Mouse (Mus musculus): ENCODE data around the gene Akap4. TPM values are rescaled to one million over a fixed set of nuclear protein-coding genes. Genes with fewer than 3 reads are reported as not detected.
A peak's percentile ranks its signal among the peaks of the same experiment; 100 is the strongest.

Gene Akap4
- total RNA-seq (2012; rRNA removed) = not detected in 2 replicates

DNA sequence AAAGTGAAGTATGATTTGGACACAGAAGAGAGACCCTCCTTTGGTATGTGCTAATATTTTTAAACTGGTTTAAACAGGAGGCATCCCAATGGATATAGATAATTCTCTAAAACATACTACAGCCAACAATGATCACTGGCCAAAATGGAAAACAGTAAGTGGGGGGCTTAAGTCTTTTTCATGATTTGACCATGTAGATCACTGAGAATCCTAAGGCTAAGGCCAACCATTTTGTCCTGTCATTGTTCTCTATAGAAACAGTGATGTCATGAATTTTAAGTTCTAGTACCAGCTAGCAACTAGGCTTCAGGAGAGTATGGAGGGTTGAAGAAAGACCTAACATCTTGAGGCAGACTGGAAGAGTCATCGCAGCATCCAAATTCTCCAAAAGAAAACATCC lies at the start of gene Akap4:
Gene Akap4, plus strand, starts transcription at position 301 of the 400 bp plus-strand sequence.
- in situ Hi-C loops (cut with MboI; ENCODE audit: low sequenced_read_pairs in 2 of 2, unreplicated experiment in 2 of 2) = no loop called here
- Histone ChIP-seq H3K4me3 (ENCODE audit: insufficient read depth in 1 of 2, low read depth in 1 of 2, low read length in 2 of 2, poor library complexity in 1 of 2, severe bottlenecking in 1 of 2) (no peak within 1 kb of the TSS), H3K9me3 (ENCODE audit: control insufficient read depth, insufficient read depth, low read depth, low read length) (no peaks in the 10 kb centered on the region), H3K36me3 (ENCODE audit: control insufficient read depth, insufficient read depth, low read length, poor library complexity, severe bottlenecking) (no peaks in the 10 kb centered on the region), H3K27ac (ENCODE audit: insufficient read depth, low read depth, low read length, poor library complexity, severe bottlenecking) (no peak within 1 kb of the TSS), H3K9ac (ENCODE audit: insufficient read depth, low read depth, low read length, poor library complexity, severe bottlenecking) (no peak within 1 kb of the TSS), H3K4me1 (ENCODE audit: control insufficient read depth in 2 of 2, insufficient read depth in 2 of 2, low read length in 2 of 2, poor library complexity in 1 of 2) (no peaks in the 10 kb centered on the region)
- no peak for TF ChIP-seq MAFK (IDR thresholded peaks at IDR 0.05; ENCODE audit: insufficient read depth, low read depth, low read length)
- TF ChIP-seq HCFC1 (IDR thresholded peaks at IDR 0.05; ENCODE audit: borderline replicate concordance, insufficient read depth, low read length) = no peak
- no peak for TF ChIP-seq CHD2 (IDR thresholded peaks at IDR 0.05; ENCODE audit: low read depth, low read length)
- TF ChIP-seq ZC3H11A (IDR thresholded peaks at IDR 0.05; ENCODE audit: borderline replicate concordance, low read depth, low read length) = no peak
- no peak for TF ChIP-seq ZNF384 (IDR thresholded peaks at IDR 0.05; ENCODE audit: low read depth, low read length)
- no peak for DNase-seq (ENCODE audit: low read depth, low spot score)

DNA sequence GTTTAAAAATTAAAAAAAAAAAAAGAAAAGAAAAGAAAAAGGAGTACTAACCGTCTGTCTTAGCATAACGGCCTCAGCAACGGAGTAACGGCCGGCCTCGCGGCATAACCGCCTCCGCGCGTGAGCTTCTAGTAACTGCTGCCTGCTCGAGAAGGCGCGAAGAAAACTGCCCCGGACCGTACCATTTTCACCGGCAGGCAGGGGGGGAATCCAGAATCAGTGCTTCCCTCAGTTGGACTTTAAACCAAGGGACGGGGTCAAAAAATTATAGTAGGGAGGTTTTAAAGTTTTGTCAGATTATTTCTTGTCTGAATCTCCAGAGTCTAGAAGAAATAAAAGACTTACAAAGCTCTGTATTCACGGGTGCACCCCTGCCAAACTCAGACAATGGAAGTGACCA lies 25.8 kb upstream of the Akap4 start, which contains the start of gene Ccnb3:
Gene Ccnb3, minus strand, starts transcription at position 101 of the 400 bp plus-strand sequence.
- H3K36me3 ChIP-seq (ENCODE audit: control insufficient read depth, insufficient read depth, low read length, poor library complexity, severe bottlenecking) = no peaks in the 10 kb centered on the region
- no peak for TF ChIP-seq CHD2 (IDR thresholded peaks at IDR 0.05; ENCODE audit: low read depth, low read length)
- TF ChIP-seq ZC3H11A (IDR thresholded peaks at IDR 0.05; ENCODE audit: borderline replicate concordance, low read depth, low read length) = no peak
- TF ChIP-seq ZNF384 (IDR thresholded peaks at IDR 0.05; ENCODE audit: low read depth, low read length) = no peak
- TF ChIP-seq MAFK (IDR thresholded peaks at IDR 0.05; ENCODE audit: insufficient read depth, low read depth, low read length) = no peak
- TF ChIP-seq HCFC1 (IDR thresholded peaks at IDR 0.05; ENCODE audit: borderline replicate concordance, insufficient read depth, low read length) = no peak
- in situ Hi-C loops (cut with MboI; ENCODE audit: low sequenced_read_pairs in 2 of 2, unreplicated experiment in 2 of 2) = no loop called here
- DNase-seq (ENCODE audit: low read depth, low spot score) = no peak
- H3K9ac ChIP-seq (ENCODE audit: insufficient read depth, low read depth, low read length, poor library complexity, severe bottlenecking) = no peak within 1 kb of the TSS
- no peaks in the 10 kb centered on the region for H3K9me3 ChIP-seq (ENCODE audit: control insufficient read depth, insufficient read depth, low read depth, low read length)
- no peak within 1 kb of the TSS for H3K4me3 ChIP-seq (ENCODE audit: insufficient read depth in 1 of 2, low read depth in 1 of 2, low read length in 2 of 2, poor library complexity in 1 of 2, severe bottlenecking in 1 of 2)
- no peak within 1 kb of the TSS for H3K27ac ChIP-seq (ENCODE audit: insufficient read depth, low read depth, low read length, poor library complexity, severe bottlenecking)
- H3K4me1 ChIP-seq (ENCODE audit: control insufficient read depth in 2 of 2, insufficient read depth in 2 of 2, low read length in 2 of 2, poor library complexity in 1 of 2) = no peaks in the 10 kb centered on the region

DNA sequence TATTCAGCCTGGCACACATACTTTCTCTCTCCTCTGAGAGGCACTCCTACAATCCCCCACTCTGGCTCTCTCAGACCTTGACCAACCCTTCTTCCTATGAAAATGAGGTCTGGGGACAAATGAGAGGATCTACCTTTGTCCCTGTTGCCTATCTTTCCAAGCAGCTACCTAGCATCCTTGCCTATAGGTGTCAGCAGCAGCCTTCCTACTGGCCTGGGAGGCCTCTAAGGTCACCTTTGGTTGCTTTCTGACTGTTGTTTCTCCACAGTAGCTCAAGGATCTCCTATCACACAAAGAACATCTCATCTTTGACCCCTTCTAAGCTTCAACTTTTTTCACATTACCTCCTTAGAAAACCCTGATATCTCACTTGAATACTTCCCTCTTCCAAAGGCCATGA lies 10.3 kb upstream of the Akap4 start:
- Histone ChIP-seq H3K4me3 (ENCODE audit: insufficient read depth in 1 of 2, low read depth in 1 of 2, low read length in 2 of 2, poor library complexity in 1 of 2, severe bottlenecking in 1 of 2) (no peak overlapping the region), H3K9me3 (ENCODE audit: control insufficient read depth, insufficient read depth, low read depth, low read length) (no peaks in the 10 kb centered on the region), H3K9ac (ENCODE audit: insufficient read depth, low read depth, low read length, poor library complexity, severe bottlenecking) (no peak overlapping the region), H3K36me3 (ENCODE audit: control insufficient read depth, insufficient read depth, low read length, poor library complexity, severe bottlenecking) (no peaks in the 10 kb centered on the region), H3K27ac (ENCODE audit: insufficient read depth, low read depth, low read length, poor library complexity, severe bottlenecking) (no peak overlapping the region), H3K4me1 (ENCODE audit: control insufficient read depth in 2 of 2, insufficient read depth in 2 of 2, low read length in 2 of 2, poor library complexity in 1 of 2) (no peaks in the 10 kb centered on the region)
- no peak for DNase-seq (ENCODE audit: low read depth, low spot score)
- in situ Hi-C loops (cut with MboI; ENCODE audit: low sequenced_read_pairs in 2 of 2, unreplicated experiment in 2 of 2) = no loop called here
- TF ChIP-seq ZNF384 (IDR thresholded peaks at IDR 0.05; ENCODE audit: low read depth, low read length) = no peak
- TF ChIP-seq HCFC1 (IDR thresholded peaks at IDR 0.05; ENCODE audit: borderline replicate concordance, insufficient read depth, low read length) = no peak
- no peak for TF ChIP-seq MAFK (IDR thresholded peaks at IDR 0.05; ENCODE audit: insufficient read depth, low read depth, low read length)
- TF ChIP-seq ZC3H11A (IDR thresholded peaks at IDR 0.05; ENCODE audit: borderline replicate concordance, low read depth, low read length) = no peak
- no peak for TF ChIP-seq CHD2 (IDR thresholded peaks at IDR 0.05; ENCODE audit: low read depth, low read length)

DNA sequence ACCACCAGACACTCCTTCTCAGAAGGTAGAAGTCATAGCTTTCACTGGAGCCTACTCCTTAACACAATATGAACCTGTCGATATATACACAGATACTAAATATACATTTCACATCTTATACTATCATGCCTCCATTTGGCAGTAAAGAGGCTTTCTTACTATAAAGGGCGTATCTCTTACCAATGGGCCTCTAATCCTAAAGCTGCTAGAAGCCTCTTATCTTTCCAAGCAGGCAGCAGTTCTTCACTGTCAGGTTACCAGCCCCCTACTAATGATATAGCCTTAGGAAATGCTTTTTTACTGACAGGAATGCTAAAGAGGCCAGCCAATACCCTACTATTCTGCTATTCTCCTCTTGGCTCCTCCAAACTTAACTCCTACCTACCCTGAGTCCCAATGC lies 9.7 kb upstream of the Akap4 start:
- no peaks in the 10 kb centered on the region for H3K36me3 ChIP-seq (ENCODE audit: control insufficient read depth, insufficient read depth, low read length, poor library complexity, severe bottlenecking)
- H3K27ac ChIP-seq (ENCODE audit: insufficient read depth, low read depth, low read length, poor library complexity, severe bottlenecking) = no peak overlapping the region
- no peak overlapping the region for H3K4me3 ChIP-seq (ENCODE audit: insufficient read depth in 1 of 2, low read depth in 1 of 2, low read length in 2 of 2, poor library complexity in 1 of 2, severe bottlenecking in 1 of 2)
- no peak overlapping the region for H3K9ac ChIP-seq (ENCODE audit: insufficient read depth, low read depth, low read length, poor library complexity, severe bottlenecking)
- no peak for DNase-seq (ENCODE audit: low read depth, low spot score)
- in situ Hi-C loops (cut with MboI; ENCODE audit: low sequenced_read_pairs in 2 of 2, unreplicated experiment in 2 of 2) = no loop called here
- no peaks in the 10 kb centered on the region for H3K9me3 ChIP-seq (ENCODE audit: control insufficient read depth, insufficient read depth, low read depth, low read length)
- no peak for TF ChIP-seq MAFK (IDR thresholded peaks at IDR 0.05; ENCODE audit: insufficient read depth, low read depth, low read length)
- TF ChIP-seq ZC3H11A (IDR thresholded peaks at IDR 0.05; ENCODE audit: borderline replicate concordance, low read depth, low read length) = no peak
- no peak for TF ChIP-seq ZNF384 (IDR thresholded peaks at IDR 0.05; ENCODE audit: low read depth, low read length)
- TF ChIP-seq CHD2 (IDR thresholded peaks at IDR 0.05; ENCODE audit: low read depth, low read length) = no peak
- TF ChIP-seq HCFC1 (IDR thresholded peaks at IDR 0.05; ENCODE audit: borderline replicate concordance, insufficient read depth, low read length) = no peak
- no peaks in the 10 kb centered on the region for H3K4me1 ChIP-seq (ENCODE audit: control insufficient read depth in 2 of 2, insufficient read depth in 2 of 2, low read length in 2 of 2, poor library complexity in 1 of 2)

DNA sequence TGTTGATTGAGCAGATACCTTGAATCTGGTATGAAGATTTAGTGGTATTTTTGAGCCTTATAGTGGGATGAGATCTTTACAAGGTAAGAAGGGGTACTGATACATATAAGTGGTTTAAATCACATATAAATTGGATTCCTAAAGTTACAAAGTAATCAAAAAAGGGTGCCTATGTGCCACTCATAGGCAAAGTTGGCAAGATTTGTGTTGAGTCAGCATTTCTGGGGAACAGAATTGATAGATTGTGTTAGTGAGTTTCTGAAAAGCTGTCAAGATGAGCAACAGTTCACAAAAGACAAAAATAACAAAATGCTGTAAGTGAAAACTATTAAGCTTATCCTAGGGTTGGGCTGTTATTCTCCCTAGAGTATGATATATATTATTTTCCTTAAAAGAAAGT lies 3.2 kb upstream of the Akap4 start:
- Histone ChIP-seq H3K4me1 (ENCODE audit: control insufficient read depth in 2 of 2, insufficient read depth in 2 of 2, low read length in 2 of 2, poor library complexity in 1 of 2) (no peaks in the 10 kb centered on the region), H3K36me3 (ENCODE audit: control insufficient read depth, insufficient read depth, low read length, poor library complexity, severe bottlenecking) (no peaks in the 10 kb centered on the region), H3K27ac (ENCODE audit: insufficient read depth, low read depth, low read length, poor library complexity, severe bottlenecking) (no peak overlapping the region), H3K9me3 (ENCODE audit: control insufficient read depth, insufficient read depth, low read depth, low read length) (no peaks in the 10 kb centered on the region), H3K4me3 (ENCODE audit: insufficient read depth in 1 of 2, low read depth in 1 of 2, low read length in 2 of 2, poor library complexity in 1 of 2, severe bottlenecking in 1 of 2) (no peak overlapping the region), H3K9ac (ENCODE audit: insufficient read depth, low read depth, low read length, poor library complexity, severe bottlenecking) (no peak overlapping the region)
- in situ Hi-C loops (cut with MboI; ENCODE audit: low sequenced_read_pairs in 2 of 2, unreplicated experiment in 2 of 2) = no loop called here
- TF ChIP-seq MAFK (IDR thresholded peaks at IDR 0.05; ENCODE audit: insufficient read depth, low read depth, low read length) = peak; percentile 70; the same call in 1 of the 2 replicates
- no peak for TF ChIP-seq CHD2 (IDR thresholded peaks at IDR 0.05; ENCODE audit: low read depth, low read length)
- DNase-seq (ENCODE audit: low read depth, low spot score) = no peak
